Mouse (Mus musculus): Measurements from ENCODE around the gene Shroom2. TPM values are rescaled to one million over a fixed set of nuclear protein-coding genes. Genes with fewer than 3 reads are reported as not detected.

Shroom2 gene
- total and polyA plus RNA-seq, 2 experiments from 2014 or later = 82.7 to 167 TPM

- no peak for TF ChIP-seq CTCF (IDR thresholded peaks at IDR 0.05; ENCODE audit: low read depth)
- Histone ChIP-seq H3K27me3 (ENCODE audit: insufficient read depth, low read length) (no peaks in the 10 kb centered on the region), H3K9ac (no peak overlapping the region), H3K27ac (ENCODE audit: low read depth, low read length) (peak overlapping the region; percentile 57), H3K9me3 (ENCODE audit: low read length) (no peaks in the 10 kb centered on the region), H3K36me3 (ENCODE audit: insufficient read depth) (no peaks in the 10 kb centered on the region), H3K4me1 (ENCODE audit: insufficient read depth) (no peaks in the 10 kb centered on the region), H3K4me2 (ENCODE audit: low read depth) (peak overlapping the region; percentile 21; the same call in 1 of the 2 replicates), H3K4me3 (ENCODE audit: low read depth, low read length) (no peak overlapping the region)
- peak; percentile 60 for DNase-seq
- peak; percentile 98 for ATAC-seq
- 32% methylated on average over 8 of the region's 8 CpGs for WGBS
Observed at GRCm38 (mm10) chrX:152655796-152656608, 113.3 kb downstream of the Shroom2 start.

GRCm38 (mm10) chrX:152652676-152653075, 116.6 kb downstream of the Shroom2 start:
- no peak overlapping the region for H3K27ac ChIP-seq (ENCODE audit: low read depth, low read length)
- no peaks in the 10 kb centered on the region for H3K4me1 ChIP-seq (ENCODE audit: insufficient read depth)
- ATAC-seq (no peak), DNase-seq (no peak)
- no peak overlapping the region for H3K9ac ChIP-seq
- H3K27me3 ChIP-seq (ENCODE audit: insufficient read depth, low read length) = no peaks in the 10 kb centered on the region
- WGBS = 70% methylated on average over 2 of the region's 2 CpGs
- H3K36me3 ChIP-seq (ENCODE audit: insufficient read depth) = no peaks in the 10 kb centered on the region
- no peaks in the 10 kb centered on the region for H3K9me3 ChIP-seq (ENCODE audit: low read length)
- TF ChIP-seq CTCF (IDR thresholded peaks at IDR 0.05; ENCODE audit: low read depth) = no peak
- no peak overlapping the region for H3K4me2 ChIP-seq (ENCODE audit: low read depth)
- H3K4me3 ChIP-seq (ENCODE audit: low read depth, low read length) = no peak overlapping the region

- H3K9me3 ChIP-seq (ENCODE audit: low read length) = no peaks in the 10 kb centered on the region
- no peak overlapping the region; the same call in 1 of the 2 replicates for H3K4me3 ChIP-seq (ENCODE audit: low read depth, low read length)
- ATAC-seq = no peak
- TF ChIP-seq CTCF (IDR thresholded peaks at IDR 0.05; ENCODE audit: low read depth) = no peak
- H3K27ac ChIP-seq (ENCODE audit: low read depth, low read length) = no peak overlapping the region
- no peaks in the 10 kb centered on the region for H3K36me3 ChIP-seq (ENCODE audit: insufficient read depth)
- peak overlapping the region; percentile 44; the same call in 1 of the 2 replicates for H3K4me2 ChIP-seq (ENCODE audit: low read depth)
- H3K27me3 ChIP-seq (ENCODE audit: insufficient read depth, low read length) = no peaks in the 10 kb centered on the region
- no peak overlapping the region for H3K9ac ChIP-seq
- DNase-seq = no peak
- H3K4me1 ChIP-seq (ENCODE audit: insufficient read depth) = no peaks in the 10 kb centered on the region
- 37% methylated on average over 4 of the region's 4 CpGs for WGBS
Observed at GRCm38 (mm10) chrX:152644827-152645226, 124.4 kb downstream of the Shroom2 start.

- TF ChIP-seq CTCF (IDR thresholded peaks at IDR 0.05; ENCODE audit: low read depth) = no peak
- H3K4me3 ChIP-seq (ENCODE audit: low read depth, low read length) = peak overlapping the region; percentile 40
- WGBS = 28% methylated on average over 11 of the region's 11 CpGs
Observed at GRCm38 (mm10) chrX:152643679-152644638, 125.3 kb downstream of the Shroom2 start.

GRCm38 (mm10) chrX:152643201-152643600, 126.1 kb downstream of the Shroom2 start:
- ATAC-seq (peak; percentile 82), DNase-seq (peak; percentile 39)
- Histone ChIP-seq H3K4me2 (ENCODE audit: low read depth) (peak overlapping the region; percentile 44; the same call in 1 of the 2 replicates), H3K36me3 (ENCODE audit: insufficient read depth) (no peaks in the 10 kb centered on the region), H3K4me1 (ENCODE audit: insufficient read depth) (no peaks in the 10 kb centered on the region), H3K27me3 (ENCODE audit: insufficient read depth, low read length) (no peaks in the 10 kb centered on the region), H3K4me3 (ENCODE audit: low read depth, low read length) (peak overlapping the region; percentile 40), H3K9ac (peak overlapping the region; percentile 52; the same call in 1 of the 2 replicates), H3K9me3 (ENCODE audit: low read length) (no peaks in the 10 kb centered on the region), H3K27ac (ENCODE audit: low read depth, low read length) (peak overlapping the region; percentile 74; the same call in 1 of the 2 replicates)
- TF ChIP-seq CTCF (IDR thresholded peaks at IDR 0.05; ENCODE audit: low read depth) = no peak

More at GRCm38 (mm10) chrX:152643679-152644638, 125.3 kb downstream of the Shroom2 start:
- no peaks in the 10 kb centered on the region for H3K9me3 ChIP-seq (ENCODE audit: low read length)
- H3K36me3 ChIP-seq (ENCODE audit: insufficient read depth) = no peaks in the 10 kb centered on the region
- peak overlapping the region; percentile 74 for H3K27ac ChIP-seq (ENCODE audit: low read depth, low read length)
- no peaks in the 10 kb centered on the region for H3K4me1 ChIP-seq (ENCODE audit: insufficient read depth)
- DNase-seq (peak; percentile 49), ATAC-seq (peak; percentile 83)
- peak overlapping the region; percentile 52 for H3K9ac ChIP-seq
- H3K4me2 ChIP-seq (ENCODE audit: low read depth) = peak overlapping the region; percentile 44
- no peaks in the 10 kb centered on the region for H3K27me3 ChIP-seq (ENCODE audit: insufficient read depth, low read length)

- no peak overlapping the region for H3K27ac ChIP-seq (ENCODE audit: low read depth, low read length)
- no peaks in the 10 kb centered on the region for H3K4me1 ChIP-seq (ENCODE audit: insufficient read depth)
- no peak for ATAC-seq
- no peaks in the 10 kb centered on the region for H3K9me3 ChIP-seq (ENCODE audit: low read length)
- WGBS = 54% methylated on average over 2 of the region's 2 CpGs
- peak overlapping the region; percentile 31 for H3K4me3 ChIP-seq (ENCODE audit: low read depth, low read length)
- no peaks in the 10 kb centered on the region for H3K27me3 ChIP-seq (ENCODE audit: insufficient read depth, low read length)
- DNase-seq = no peak
- TF ChIP-seq CTCF (IDR thresholded peaks at IDR 0.05; ENCODE audit: low read depth) = no peak
- no peak overlapping the region for H3K9ac ChIP-seq
- peak overlapping the region; percentile 44 for H3K4me2 ChIP-seq (ENCODE audit: low read depth)
- H3K36me3 ChIP-seq (ENCODE audit: insufficient read depth) = no peaks in the 10 kb centered on the region
Observed at GRCm38 (mm10) chrX:152642627-152643026, 126.6 kb downstream of the Shroom2 start.

Measured in forebrain, postnatal 0 days (tissue).